Mouse (Mus musculus) heart, embryonic 14.5 days (tissue): Measurements from ENCODE around the gene Wdr73. TPM values are rescaled to one million over a fixed set of nuclear protein-coding genes. Genes with fewer than 3 reads are reported as not detected.

Source experiments
- ATAC-seq: fragments of 200-750 bp; cut with Nextera tagmentation; 2 replicates; pipeline ENCODE4 v1.8.0; 2017; ENCODE audit warnings: low read depth, moderate TSS enrichment; ENCODE audit not compliant: insufficient number of reproducible peaks, insufficient read depth, low FRiP score
- H3K27ac ChIP-seq, 2 experiments: fragments of 200-500 bp in 1 of 2; fragments of 300-500 bp in 1 of 2; sonication (generic) in 1 of 2; replicated peaks in 1 of 2; 2 replicates each; pipeline ENCODE4 v1.5.1; 2012 to 2014; ENCODE audit warnings: low read depth in 2 of 2, low read length in 2 of 2, control low read depth in 1 of 2, mild to moderate bottlenecking in 1 of 2, mixed read lengths in 1 of 2; ENCODE audit not compliant: control insufficient read depth in 1 of 2, insufficient read depth in 1 of 2
- H3K27me3 ChIP-seq: fragments of 300-500 bp; sonication (generic); 2 replicates; pipeline ENCODE4 v1.6.1; 2014; ENCODE audit warnings: mild to moderate bottlenecking, low read length, control low read depth; ENCODE audit not compliant: control insufficient read depth, insufficient read depth
- H3K36me3 ChIP-seq: fragments of 300-500 bp; sonication (generic); 2 replicates; pipeline ENCODE4 v1.6.1; 2014; ENCODE audit warnings: mild to moderate bottlenecking, control low read depth, low read length, mixed read lengths; ENCODE audit not compliant: control insufficient read depth, insufficient read depth
- H3K4me1 ChIP-seq, 2 experiments: fragments of 200-500 bp in 1 of 2; fragments of 300-500 bp in 1 of 2; sonication (generic) in 1 of 2; 2 replicates each; pipeline ENCODE4 v1.6.1; 2012 to 2014; ENCODE audit warnings: low read length in 2 of 2, control low read depth in 1 of 2, mixed read lengths in 1 of 2; ENCODE audit not compliant: control insufficient read depth in 2 of 2, insufficient read depth in 2 of 2
- H3K4me2 ChIP-seq: fragments of 300-500 bp; sonication (generic); 2 replicates; pipeline ENCODE4 v1.6.1; 2014; ENCODE audit warnings: mild to moderate bottlenecking, low read length
- H3K4me3 ChIP-seq, 2 experiments: fragments of 200-500 bp in 1 of 2; fragments of 300-500 bp in 1 of 2; sonication (generic) in 1 of 2; 2 replicates each; pipeline ENCODE4 v1.5.1; 2012 to 2014; ENCODE audit warnings: low read length in 2 of 2, mild to moderate bottlenecking in 2 of 2, control low read depth in 1 of 2, low read depth in 1 of 2, moderate library complexity in 1 of 2; ENCODE audit not compliant: control insufficient read depth in 1 of 2, insufficient read depth in 1 of 2
- H3K9ac ChIP-seq: fragments of 300-500 bp; sonication (generic); 2 replicates; pipeline ENCODE4 v1.6.1; 2014; ENCODE audit warnings: mild to moderate bottlenecking, low read length
- H3K9me3 ChIP-seq: fragments of 300-500 bp; sonication (generic); 2 replicates; pipeline ENCODE4 v1.6.1; 2016; ENCODE audit warnings: low read length, control low read depth; ENCODE audit not compliant: control insufficient read depth
- WGBS: fragments of 180-500 bp; shearing (Covaris S2); extraction: QIAGEN DNeasy Blood & Tissue Kit; methylation state at CpG from one replicate; pipeline ENCODE4 v1.1.7; 2014; 5-methylcytosine and 5-hydroxymethylcytosine counted together
- polyA plus RNA-seq: library from polyadenylated mRNA; unstranded; fragments of >200 nt; fragmentation: Nextera tagmentation; extraction: Ambion mirVana; gene quantifications from 2 replicates; pipeline ENCODE4 v1.2.1, GENCODE M21; 2014

Wdr73 gene
- polyA plus RNA-seq, 1 experiment from 2014 or later, result 16.0 TPM

- no peaks in the 10 kb centered on the region for H3K27me3 ChIP-seq
- H3K9ac ChIP-seq, result no peak overlapping the region
- no peaks in the 10 kb centered on the region for H3K4me1 ChIP-seq
- no peak overlapping the region for H3K27ac ChIP-seq
- H3K4me3 ChIP-seq, result no peak overlapping the region
- no peak for ATAC-seq
- H3K4me2 ChIP-seq, result no peak overlapping the region
- no peaks in the 10 kb centered on the region for H3K9me3 ChIP-seq
- H3K36me3 ChIP-seq, result peaks cover 68% of the 10 kb centered on the region
- WGBS, result 55% methylated on average over 37 of the region's 37 CpGs
Measured at GRCm38 (mm10) chr7:80875727-80876126, 25.3 kb downstream of the Wdr73 start.

GRCm38 (mm10) chr7:80873631-80874030, 27.4 kb downstream of the Wdr73 start:
- 90% methylated on average over 2 of the region's 2 CpGs for WGBS
- H3K4me3 ChIP-seq, result no peak overlapping the region
- no peak for ATAC-seq
- H3K4me1 ChIP-seq, result no peaks in the 10 kb centered on the region
- H3K9ac ChIP-seq, result no peak overlapping the region
- no peaks in the 10 kb centered on the region for H3K27me3 ChIP-seq
- no peaks in the 10 kb centered on the region for H3K9me3 ChIP-seq
- no peak overlapping the region for H3K27ac ChIP-seq
- no peak overlapping the region for H3K4me2 ChIP-seq
- peaks cover 89% of the 10 kb centered on the region for H3K36me3 ChIP-seq

- Histone ChIP-seq H3K4me3 (no peak overlapping the region), H3K36me3 (peaks cover 94% of the 10 kb centered on the region), H3K4me2 (no peak overlapping the region), H3K9ac (no peak overlapping the region), H3K27me3 (no peaks in the 10 kb centered on the region), H3K9me3 (no peaks in the 10 kb centered on the region), H3K4me1 (no peaks in the 10 kb centered on the region), H3K27ac (no peak overlapping the region)
- WGBS, result 95% methylated on average over 5 of the region's 5 CpGs
- no peak for ATAC-seq
Measured at GRCm38 (mm10) chr7:80873038-80873437, 28.0 kb downstream of the Wdr73 start.

GRCm38 (mm10) chr7:80868686-80869085, 32.4 kb downstream of the Wdr73 start:
- WGBS, result 82% methylated on average over 2 of the region's 2 CpGs
- no peak overlapping the region for H3K9ac ChIP-seq
- peaks cover 4 to 16% of the 10 kb centered on the region in 2 experiments; a peak in 3 of 4 replicates for H3K4me1 ChIP-seq
- H3K27ac ChIP-seq, result no peak overlapping the region
- H3K27me3 ChIP-seq, result no peaks in the 10 kb centered on the region
- peaks cover 93% of the 10 kb centered on the region for H3K36me3 ChIP-seq
- no peak overlapping the region for H3K4me2 ChIP-seq
- ATAC-seq, result no peak
- H3K9me3 ChIP-seq, result no peaks in the 10 kb centered on the region
- no peak overlapping the region for H3K4me3 ChIP-seq

GRCm38 (mm10) chr7:80866514-80867147, 34.4 kb downstream of the Wdr73 start:
- H3K27ac ChIP-seq, result no peak overlapping the region

GRCm38 (mm10) chr7:80865521-80865920, 35.5 kb downstream of the Wdr73 start:
- Histone ChIP-seq H3K4me3 (no peak overlapping the region), H3K27me3 (no peaks in the 10 kb centered on the region), H3K4me2 (0 out of 2 replicates have a peak overlapping the region, but pooled peaks have one; percentile 5), H3K27ac (peak overlapping the region; percentile 55 to 63), H3K9ac (no peak overlapping the region), H3K36me3 (peaks cover 71% of the 10 kb centered on the region), H3K9me3 (no peaks in the 10 kb centered on the region), H3K4me1 (peaks cover 9 to 33% of the 10 kb centered on the region in 2 experiments)
- no peak for ATAC-seq
- WGBS, result 84% methylated on average over 7 of the region's 7 CpGs

More at GRCm38 (mm10) chr7:80866514-80867147, 34.4 kb downstream of the Wdr73 start:
- H3K9me3 ChIP-seq, result no peaks in the 10 kb centered on the region
- no peak overlapping the region for H3K4me2 ChIP-seq
- peaks cover 81% of the 10 kb centered on the region for H3K36me3 ChIP-seq
- no peak overlapping the region for H3K9ac ChIP-seq
- peaks cover 7 to 31% of the 10 kb centered on the region in 2 experiments for H3K4me1 ChIP-seq
- no peak overlapping the region for H3K4me3 ChIP-seq
- ATAC-seq, result no peak
- H3K27me3 ChIP-seq, result no peaks in the 10 kb centered on the region
- 61% methylated on average over 7 of the region's 7 CpGs for WGBS

- Histone ChIP-seq H3K27ac (peak overlapping the region; percentile 55 to 63), H3K4me2 (peak overlapping the region; percentile 9; the same call in 1 of the 2 replicates), H3K27me3 (no peaks in the 10 kb centered on the region), H3K4me3 (no peak overlapping the region), H3K36me3 (peaks cover 64% of the 10 kb centered on the region), H3K9ac (peak overlapping the region; percentile 7; the same call in 1 of the 2 replicates), H3K9me3 (no peaks in the 10 kb centered on the region), H3K4me1 (peaks cover 9 to 36% of the 10 kb centered on the region in 2 experiments)
- 37% methylated on average over 8 of the region's 8 CpGs for WGBS
- ATAC-seq, result no peak
Measured at GRCm38 (mm10) chr7:80864831-80865230, 36.2 kb downstream of the Wdr73 start.

- Histone ChIP-seq H3K27ac (peak overlapping the region in 1 of 2 experiments; percentile 63; a peak in 2 of 4 replicates), H3K9ac (no peak overlapping the region), H3K4me1 (peaks cover 9 to 36% of the 10 kb centered on the region in 2 experiments), H3K27me3 (no peaks in the 10 kb centered on the region), H3K4me2 (peak overlapping the region; percentile 9; the same call in 1 of the 2 replicates), H3K9me3 (no peaks in the 10 kb centered on the region), H3K4me3 (no peak overlapping the region), H3K36me3 (peaks cover 58% of the 10 kb centered on the region)
- WGBS, result 60% methylated on average over 1 of the region's 1 CpGs
- no peak for ATAC-seq
Measured at GRCm38 (mm10) chr7:80864151-80864550, 36.9 kb downstream of the Wdr73 start.
